Mouse (Mus musculus): Measurements from ENCODE around the gene Abcb11. TPM values are rescaled to one million over a fixed set of nuclear protein-coding genes. Genes with fewer than 3 reads are reported as not detected.
A peak's percentile ranks its signal among the peaks of the same experiment; 100 is the strongest.

Gene Abcb11
- total RNA-seq, 2 experiments from 2014 or later, result not detected

DNA sequence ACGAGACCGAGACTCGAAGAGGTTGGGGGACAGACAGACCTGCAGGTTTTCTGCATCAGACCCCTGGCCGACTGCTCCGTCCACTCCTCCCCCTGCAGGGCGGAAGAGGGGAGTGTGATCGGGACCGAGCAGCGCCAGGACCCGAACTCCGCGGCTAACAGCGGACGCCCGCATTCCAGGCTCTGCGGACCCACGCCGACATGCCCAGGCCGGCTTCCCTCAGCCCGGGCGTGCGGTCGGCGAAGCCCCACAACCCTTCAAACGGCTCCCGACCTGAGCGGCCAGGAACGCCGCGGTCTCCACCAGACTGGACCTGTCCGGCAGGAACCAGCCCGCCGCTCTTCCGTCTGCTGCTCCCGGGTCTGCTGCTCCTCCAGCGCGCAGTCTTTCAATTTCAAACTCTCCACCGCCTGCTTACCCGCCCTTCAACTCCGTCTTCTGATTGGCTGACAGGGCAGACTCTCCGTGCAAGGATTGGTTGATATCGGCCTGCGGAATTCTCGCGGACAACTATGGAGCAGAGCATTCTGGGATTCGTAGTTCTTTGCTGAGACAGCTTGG, 136.5 kb downstream of the Abcb11 start, which contains the start of gene Spc25:
Gene Spc25 (minus strand): TSS at position 404 of the 561 bp plus-strand sequence.
- TF ChIP-seq CTCF (conservative IDR thresholded peaks at IDR 0.05), result 0 out of 2 replicates have a peak, but pooled peaks have one; percentile 1
- DNase-seq (ENCODE audit: low spot score in 2 of 2), result peak; percentile 84 to 93
- Histone ChIP-seq H3K27ac (no peak within 1 kb of the TSS), H3K4me3 (peak within 1 kb of the TSS; percentile 80)

- Histone ChIP-seq H3K4me3 (no peak overlapping the region; the same call in 1 of the 2 replicates), H3K27ac (no peak overlapping the region)
- no peak for DNase-seq (ENCODE audit: low spot score in 2 of 2)
- no peak for TF ChIP-seq CTCF (conservative IDR thresholded peaks at IDR 0.05)
Observed at GRCm38 (mm10) chr2:69205185-69205584, 137.2 kb downstream of the Abcb11 start.

DNA sequence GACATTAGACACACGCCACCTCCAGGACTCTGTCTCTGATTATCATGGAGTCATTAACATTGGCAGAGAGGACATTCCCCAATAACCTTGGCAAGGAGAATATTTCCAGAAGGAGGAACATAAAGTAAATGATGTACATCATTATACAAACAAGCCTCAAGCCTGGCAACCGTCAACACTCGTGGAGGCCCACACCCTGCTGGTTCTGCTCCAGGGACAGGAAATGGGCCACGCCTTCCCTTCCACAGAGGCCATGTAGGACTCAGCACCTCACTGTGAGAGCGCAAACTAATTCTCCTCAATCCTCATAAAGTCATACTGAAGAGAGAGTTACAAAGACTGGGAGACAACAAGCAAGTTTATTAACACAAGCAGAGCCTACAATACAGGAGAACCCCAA, 148.9 kb downstream of the Abcb11 start:
- Histone ChIP-seq H3K4me3 (no peak overlapping the region), H3K27ac (no peak overlapping the region)
- no peak for TF ChIP-seq CTCF (conservative IDR thresholded peaks at IDR 0.05)
- no peak for DNase-seq (ENCODE audit: low spot score in 2 of 2)

DNA sequence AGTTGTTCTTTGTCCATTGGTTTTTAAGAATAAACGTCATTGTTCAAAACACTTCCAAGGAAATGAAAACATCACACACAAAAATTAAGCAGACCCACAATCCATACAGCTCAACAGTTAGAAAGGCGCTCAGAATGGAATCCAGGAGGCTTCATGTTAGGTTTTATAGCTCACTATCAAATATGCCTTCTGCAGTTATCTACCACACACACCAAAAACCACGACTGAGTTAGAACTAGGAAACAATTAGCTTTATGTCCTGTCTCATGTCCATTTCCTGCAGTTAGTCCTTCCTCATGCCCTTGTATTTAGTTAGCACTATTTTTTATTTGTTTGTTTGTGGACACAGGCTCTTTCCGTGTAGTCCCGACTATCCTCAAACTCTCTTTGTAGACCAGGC, 151.4 kb downstream of the Abcb11 start:
- no peak overlapping the region for H3K27ac ChIP-seq
- no peak for DNase-seq (ENCODE audit: low spot score in 2 of 2)
- TF ChIP-seq CTCF (conservative IDR thresholded peaks at IDR 0.05), result no peak

GRCm38 (mm10) chr2:69189222-69189621, 153.2 kb downstream of the Abcb11 start:
- no peak for DNase-seq (ENCODE audit: low spot score in 2 of 2)
- TF ChIP-seq CTCF (conservative IDR thresholded peaks at IDR 0.05), result no peak
- Histone ChIP-seq H3K4me3 (no peak overlapping the region), H3K27ac (no peak overlapping the region)

More for the DNA sequence above, 151.4 kb downstream of the Abcb11 start:
- H3K4me3 ChIP-seq, result no peak overlapping the region

DNA sequence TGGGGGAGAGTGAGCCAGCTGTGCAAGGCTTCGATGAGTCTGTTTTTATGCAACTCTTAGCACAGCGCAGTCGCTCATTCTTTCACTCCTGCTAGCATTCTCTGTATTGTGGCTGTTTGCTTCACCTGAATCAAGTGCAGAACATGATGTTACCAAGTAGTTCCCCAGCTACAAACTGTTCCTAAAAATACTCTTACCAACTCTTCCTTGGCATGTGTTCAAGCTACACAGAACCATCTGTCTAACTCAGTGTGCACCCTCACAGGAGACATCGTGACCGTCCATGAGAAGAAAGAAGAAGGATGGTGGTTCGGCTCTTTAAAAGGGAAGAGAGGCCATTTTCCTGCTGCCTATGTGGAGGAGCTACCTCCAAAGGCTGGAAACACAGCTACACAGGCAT, 153.7 kb downstream of the Abcb11 start:
- Histone ChIP-seq H3K27ac (0 out of 2 replicates have a peak overlapping the region, but pooled peaks have one; percentile 19), H3K4me3 (no peak overlapping the region)
- peak in 1 of 2 experiments; percentile 29 for DNase-seq (ENCODE audit: low spot score in 2 of 2)
- no peak for TF ChIP-seq CTCF (conservative IDR thresholded peaks at IDR 0.05)

Other genes starting within 250 kb of the Abcb11 start
- gene Nostrin, start 206.8 kb downstream of the Abcb11 start, total RNA-seq (2021), result 1 to 10 TPM; 4.2 to 4.8 TPM
- gene Spc25, start 136.4 kb downstream of the Abcb11 start, total RNA-seq (2021), result 1 to 10 TPM in 1 of 2 experiments, under 1 TPM in 1; 0.71 to 1.2 TPM
- not detected for gene G6pc2, start 131.5 kb downstream of the Abcb11 start, total RNA-seq (2021)
- not detected for gene Dhrs9, start 37.8 kb upstream of the Abcb11 start, total RNA-seq (2021)
- 1 to 10 TPM in 1 of 2 experiments, under 1 TPM in 1; 0.59 to 1.0 TPM for gene Lrp2, start 243.4 kb upstream of the Abcb11 start, total RNA-seq (2021)